Mouse (Mus musculus) olfactory bulb, adult 2 months (tissue): ENCODE results near the gene Chrna9. TPM values are rescaled to one million over a fixed set of nuclear protein-coding genes. Genes with fewer than 3 reads are reported as not detected.

ENCODE experiments used
- H3K27ac ChIP-seq: fragments of 200-500 bp; 2 replicates; pipeline ENCODE4 v1.5.1; 2012; ENCODE audit warnings: low read depth, low read length; ENCODE audit not compliant: insufficient read depth
- H3K4me1 ChIP-seq: fragments of 200-500 bp; 2 replicates; pipeline ENCODE4 v1.6.1; 2012; ENCODE audit warnings: low read length; ENCODE audit not compliant: control insufficient read depth, insufficient read depth
- H3K4me3 ChIP-seq: fragments of 200-500 bp; 2 replicates; pipeline ENCODE4 v1.5.1; 2012; ENCODE audit warnings: mild to moderate bottlenecking, low read depth, low read length, moderate library complexity; ENCODE audit not compliant: insufficient read depth
- CTCF ChIP-seq: fragments of 200-500 bp; IDR thresholded peaks from 2 replicates; pipeline ENCODE4 v1.5.1; 2012; ENCODE audit warnings: low read depth, mild to moderate bottlenecking, low read length, moderate library complexity; ENCODE audit not compliant: insufficient read depth
- POLR2A ChIP-seq: fragments of 200-500 bp; IDR thresholded peaks from 2 replicates; pipeline ENCODE4 v1.6.1; 2012; ENCODE audit warnings: mild to moderate bottlenecking, low read depth, low read length, moderate library complexity; ENCODE audit not compliant: insufficient read depth
- whole genome bisulfite sequencing: fragments of 180-500 bp; shearing (Covaris S2); methylation state at CpG from one replicate; pipeline ENCODE4 v1.1.7; 2018; 5-methylcytosine and 5-hydroxymethylcytosine counted together
- polyA plus RNA-seq: library from polyadenylated mRNA; stranded (reverse); fragments of >200 nt; gene quantifications from 2 replicates; pipeline ENCODE4 v1.2.4, GENCODE M21; 2012; ENCODE audit warnings: low replicate concordance; ENCODE audit not compliant: missing spikeins, insufficient read depth, insufficient read length

Gene Chrna9
- polyA plus RNA-seq, 1 experiment, result 609 TPM

DNA sequence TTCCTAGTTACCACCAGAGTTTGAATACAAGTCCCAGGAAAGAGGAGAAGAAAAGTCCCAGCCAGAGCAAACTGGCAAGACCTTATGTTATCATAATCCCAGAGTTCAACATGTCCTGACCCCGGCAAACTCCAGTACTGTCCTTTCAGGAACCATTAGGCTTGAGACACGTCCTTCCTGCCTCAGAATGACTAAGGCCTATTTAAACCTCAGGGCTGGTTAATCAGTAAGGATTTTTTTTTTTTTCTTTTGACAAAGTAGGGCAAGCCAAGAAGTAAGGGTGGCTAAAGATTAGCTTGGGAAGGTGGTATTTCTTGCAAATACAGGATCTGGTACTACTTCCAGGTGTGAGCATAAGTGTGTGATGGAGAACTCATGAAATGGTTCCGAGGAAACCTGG, 79.3 kb downstream of the Chrna9 start:
- TF ChIP-seq CTCF (no peak), POLR2A (no peak)
- 91% methylated on average over 3 of the region's 3 CpGs for WGBS

GRCm38 (mm10) chr5:66014437-66014836, 79.7 kb downstream of the Chrna9 start:
- TF ChIP-seq CTCF, result no peak
- TF ChIP-seq POLR2A, result no peak
- H3K4me3 ChIP-seq, result no peak overlapping the region
- WGBS, result 95% methylated on average over 2 of the region's 2 CpGs

More for the DNA sequence above, 79.3 kb downstream of the Chrna9 start:
- Histone ChIP-seq H3K4me1 (no peaks in the 10 kb centered on the region), H3K27ac (no peak overlapping the region), H3K4me3 (no peak overlapping the region)

DNA sequence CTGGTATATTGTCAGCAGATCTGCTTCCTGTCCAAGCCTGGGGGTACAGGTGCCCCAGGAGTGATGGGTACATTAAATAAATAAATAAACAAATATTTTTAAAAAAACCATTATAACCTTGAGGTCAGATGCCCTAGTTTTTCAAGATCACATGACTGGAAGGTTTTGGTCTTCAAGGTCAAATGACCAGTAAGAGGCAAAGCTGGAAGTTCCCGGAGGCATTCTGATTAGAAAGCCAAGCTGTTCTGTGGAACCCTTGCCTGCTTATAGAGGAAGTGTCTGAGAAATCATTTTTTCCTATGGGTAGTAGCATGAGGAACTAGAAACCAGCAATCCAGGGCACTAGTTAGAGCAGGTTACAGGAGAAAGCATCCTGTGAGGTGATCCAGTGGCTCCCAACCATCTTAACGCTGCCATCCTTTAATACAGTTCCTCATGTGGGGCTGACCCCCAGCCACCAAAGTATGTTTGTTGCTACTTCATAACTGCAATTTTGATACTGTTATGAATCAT, 80.8 kb downstream of the Chrna9 start:
- WGBS, result 95% methylated on average over 2 of the region's 2 CpGs

More at GRCm38 (mm10) chr5:66014437-66014836, 79.7 kb downstream of the Chrna9 start:
- Histone ChIP-seq H3K27ac (no peak overlapping the region), H3K4me1 (no peaks in the 10 kb centered on the region)

GRCm38 (mm10) chr5:66026796-66027195, 92.1 kb downstream of the Chrna9 start:
- WGBS, result 97% methylated on average over 31 of the region's 31 CpGs
- no peak overlapping the region for H3K4me3 ChIP-seq
- H3K4me1 ChIP-seq, result no peaks in the 10 kb centered on the region
- no peak overlapping the region for H3K27ac ChIP-seq
- no peak for TF ChIP-seq CTCF
- no peak for TF ChIP-seq POLR2A

More for the DNA sequence above, 80.8 kb downstream of the Chrna9 start:
- Histone ChIP-seq H3K4me3 (no peak overlapping the region), H3K27ac (no peak overlapping the region), H3K4me1 (no peaks in the 10 kb centered on the region)
- TF ChIP-seq CTCF, result no peak
- no peak for TF ChIP-seq POLR2A

Other genes with a start within 250 kb of the Chrna9 start
- gene Pds5a, start 236.6 kb upstream of the Chrna9 start, polyA plus RNA-seq, result 468 TPM in 1 of 2 replicates, not detected in the other
- not detected in 2 replicates for gene N4bp2, start 171.4 kb upstream of the Chrna9 start, polyA plus RNA-seq
- 158 TPM in 1 of 2 replicates, not detected in the other for gene Rhoh, start 73.7 kb upstream of the Chrna9 start, polyA plus RNA-seq
- not detected in 2 replicates for gene 9130230L23Rik, start 69.4 kb downstream of the Chrna9 start, polyA plus RNA-seq
- not detected in 2 replicates for gene Rbm47, start 238.2 kb downstream of the Chrna9 start, polyA plus RNA-seq